Mouse (Mus musculus) lung, adult 2 months (tissue): ENCODE measurements at regions not wholly inside any gene's neighbourhood (a gene's known extent, or its start where the extent isn't known, plus 50 kb on each side); places are given as distances from the start of the nearest gene placed in this dataset.

Experiments used
- CTCF ChIP-seq: fragments of 200-500 bp; IDR thresholded peaks from 2 replicates; pipeline ENCODE4 v1.5.1; 2011; ENCODE audit warnings: mild to moderate bottlenecking, low read length, control low read depth; ENCODE audit not compliant: insufficient read depth
- POLR2A ChIP-seq: fragments of 200-500 bp; IDR thresholded peaks from 2 replicates; pipeline ENCODE4 v1.6.1; 2011; ENCODE audit warnings: low read depth, mild to moderate bottlenecking, control low read depth, low read length, borderline replicate concordance; ENCODE audit errors: extremely low read depth

DNA sequence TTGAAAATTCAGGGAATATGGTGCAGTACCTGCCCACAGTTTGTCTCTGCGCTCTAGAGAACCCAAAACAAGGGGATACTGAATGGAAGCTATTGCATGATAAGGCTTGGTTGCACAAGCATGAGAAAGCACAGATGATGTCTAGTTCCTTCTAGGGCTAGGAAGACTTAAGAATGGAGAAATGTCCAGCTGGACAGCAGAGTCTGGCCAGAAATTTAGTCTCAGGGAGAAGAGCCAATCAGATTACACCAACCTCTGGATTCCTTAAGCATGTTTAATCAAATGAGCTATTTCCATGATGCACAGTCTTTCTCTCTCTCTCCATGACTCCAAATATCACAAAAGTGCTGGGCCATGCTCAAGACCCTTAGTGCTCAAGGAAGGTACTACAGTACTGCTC lies 147.8 kb downstream of the Lurap1l start:
- no peak for TF ChIP-seq POLR2A
- no peak for TF ChIP-seq CTCF
